Mouse (Mus musculus): ENCODE results near the gene Arhgap32.
"Not testable (repeated sequence)": the region's sequence is repeated elsewhere in the genome, so short reads cannot be mapped to it uniquely, and the experiment has no call there.

Arhgap32 gene

DNA sequence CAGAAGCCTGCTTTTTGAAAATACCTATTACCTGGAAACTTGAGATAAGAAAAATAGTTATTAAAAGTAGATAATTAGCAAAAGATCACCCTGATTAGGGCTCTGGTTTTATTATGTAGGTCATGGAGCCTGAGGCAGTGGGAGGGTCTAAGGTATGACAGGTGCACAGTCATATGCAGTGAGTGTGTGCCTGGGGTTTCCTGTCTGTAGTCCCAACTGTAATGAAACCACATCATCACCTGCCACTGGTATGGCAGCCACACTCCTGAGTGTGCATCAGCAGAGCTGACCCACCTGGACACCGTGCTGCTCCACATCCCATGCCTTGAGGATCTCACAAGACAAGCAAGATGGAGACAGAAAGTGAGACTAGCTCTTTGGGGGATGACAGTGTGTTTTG lies at the start of gene Arhgap32:
Gene Arhgap32, plus strand, starts transcription at position 351 of the 400 bp plus-strand sequence.
- DNase-seq, result no peak

DNA sequence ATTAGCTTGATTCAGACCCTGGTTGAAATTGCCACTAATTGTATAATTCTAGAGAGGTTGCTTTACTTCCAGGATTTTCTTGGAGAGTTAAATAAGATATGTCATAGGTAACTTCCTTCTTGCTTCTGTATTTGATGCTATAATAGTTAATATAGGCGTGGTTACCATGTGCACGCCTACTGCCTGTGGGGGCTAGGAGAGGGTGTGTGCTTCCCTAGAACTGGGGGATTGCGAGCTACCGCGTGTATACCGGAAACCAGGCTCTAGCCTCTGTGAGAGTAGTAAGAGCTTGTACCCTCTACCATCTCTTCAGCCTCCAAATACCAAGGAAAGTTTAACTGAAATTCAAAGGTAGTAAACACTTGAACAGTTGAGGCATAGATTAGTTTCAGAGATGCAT lies 43.2 kb upstream of the Arhgap32 start:
- DNase-seq, result no peak

DNA sequence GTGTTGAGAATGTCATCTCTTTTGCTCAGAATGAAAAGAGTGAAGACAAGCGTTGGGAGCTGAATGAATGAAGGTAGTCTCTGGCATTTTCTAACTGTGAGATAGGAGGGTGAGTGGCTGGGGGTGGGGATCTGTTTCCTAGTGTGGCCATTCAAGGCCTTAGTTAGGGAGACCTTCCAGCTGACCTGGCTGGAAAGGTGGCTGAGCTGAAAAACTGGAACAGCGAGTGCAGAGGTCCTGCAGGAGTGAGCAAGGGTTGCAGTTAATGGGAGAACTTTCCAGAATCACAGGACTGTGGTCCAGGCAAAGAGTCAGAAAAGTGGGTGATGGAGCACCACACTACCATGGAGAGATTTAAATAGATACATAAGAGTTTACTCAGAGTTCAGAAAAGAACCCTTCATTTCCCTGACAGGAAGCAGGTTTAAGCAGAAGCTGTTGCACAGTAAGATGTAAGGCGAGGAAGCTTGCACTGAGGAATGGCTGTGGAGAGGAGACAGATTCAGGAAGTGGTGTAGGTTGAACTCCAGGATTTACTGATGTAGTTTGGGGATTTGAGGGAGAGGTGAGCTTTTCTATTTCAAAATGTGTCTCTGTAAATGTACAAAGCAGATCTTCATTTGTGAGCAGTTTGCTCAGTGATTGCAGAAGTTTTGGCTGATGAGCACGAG lies 27.7 kb upstream of the Arhgap32 start:
- DNase-seq, result no peak

DNA sequence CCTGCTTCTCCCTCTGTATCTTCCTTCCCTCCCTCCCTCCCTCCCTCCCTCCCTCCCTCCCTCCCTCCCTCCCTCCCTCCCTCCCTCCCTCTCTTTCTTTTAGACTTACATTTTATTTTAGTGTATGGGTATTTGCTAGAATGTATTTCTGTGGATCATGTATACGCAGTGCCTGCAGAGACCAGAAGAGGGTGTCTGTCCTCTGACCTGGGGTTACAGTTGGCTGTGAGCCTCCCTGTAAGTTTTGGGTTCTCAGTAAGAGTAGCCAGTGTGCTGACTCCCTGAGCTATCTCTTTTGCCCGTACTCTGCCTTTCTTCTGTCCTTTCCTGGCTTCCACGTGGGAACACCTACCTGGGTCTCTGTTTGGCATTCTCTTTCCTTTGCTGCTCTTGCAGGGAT lies 27.1 kb upstream of the Arhgap32 start:
- DNase-seq, result no peak

DNA sequence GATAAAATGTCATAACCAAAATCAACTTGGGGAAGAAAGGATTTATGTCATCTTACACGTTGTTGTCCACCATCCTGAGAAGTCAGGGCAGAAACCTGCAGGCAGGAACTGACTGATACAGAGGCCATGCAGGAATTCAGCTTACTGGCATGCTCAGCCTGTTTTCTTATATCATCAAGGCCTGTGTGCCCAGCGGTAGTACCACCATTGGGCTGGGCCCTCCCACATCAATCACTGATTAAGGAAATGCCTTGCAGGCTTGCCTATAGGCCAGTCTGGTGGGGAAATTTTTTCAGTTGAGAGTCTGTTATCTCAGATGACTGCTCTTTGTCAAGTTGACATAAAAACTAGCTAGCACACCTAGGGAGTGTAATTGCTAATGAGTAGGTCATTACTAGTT lies 22.5 kb upstream of the Arhgap32 start:
- no peak for DNase-seq

DNA sequence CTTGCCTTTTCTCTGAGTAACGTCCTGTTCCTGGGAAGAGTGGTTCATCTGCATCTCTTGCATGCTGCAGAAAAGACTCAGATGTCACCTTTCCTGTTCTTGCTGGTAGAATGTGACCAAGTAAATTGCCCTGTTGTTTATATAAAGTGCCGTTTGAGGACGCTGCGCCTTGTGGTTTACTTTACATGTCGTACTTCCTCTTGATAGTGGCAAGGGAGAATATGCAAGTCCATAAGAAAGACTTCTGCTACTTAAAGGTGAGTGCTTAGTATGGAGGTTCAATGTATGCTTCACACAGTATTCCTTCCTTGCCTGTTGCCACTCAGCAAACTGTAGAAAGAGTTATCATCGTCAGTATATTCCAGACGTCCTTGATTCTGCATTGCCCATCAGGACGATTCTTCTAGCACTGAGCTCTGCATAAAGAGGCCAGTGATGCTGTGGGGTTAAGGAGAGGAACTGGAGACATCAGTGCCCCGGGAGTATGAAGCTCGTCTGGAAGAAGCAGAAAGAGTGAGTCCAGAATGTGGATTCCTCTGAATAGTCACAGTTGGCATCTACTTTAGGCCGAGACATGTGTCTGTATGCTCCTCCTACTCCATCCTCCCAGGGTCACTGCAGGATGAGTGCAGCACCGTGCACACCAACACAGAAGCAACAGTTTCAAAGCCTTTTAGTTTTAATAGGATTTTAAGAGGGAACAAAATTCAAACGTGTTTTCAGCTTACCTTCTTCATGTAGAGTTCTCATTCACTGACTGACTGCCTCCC lies 21.4 kb upstream of the Arhgap32 start:
- no peak for DNase-seq

DNA sequence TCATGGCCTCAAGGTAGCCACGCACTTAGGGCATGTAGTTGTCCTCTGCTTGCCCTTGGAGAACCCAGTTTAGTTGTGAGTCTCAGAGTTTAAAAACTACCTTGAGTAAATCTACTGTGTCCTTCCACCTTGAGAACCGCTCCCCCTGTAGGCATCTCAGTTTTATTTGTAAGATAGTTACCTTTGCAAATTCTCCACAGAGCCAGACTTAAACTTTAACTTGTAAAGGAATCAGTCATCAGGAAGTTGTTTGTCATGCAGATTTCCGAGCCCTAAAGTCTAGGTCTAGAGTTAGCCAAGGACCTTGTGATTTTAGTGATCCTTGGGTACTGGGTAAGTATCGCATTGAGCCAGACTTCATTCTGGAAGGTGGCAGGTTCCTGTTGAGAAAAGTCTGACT lies 20.4 kb upstream of the Arhgap32 start:
- DNase-seq, result no peak

DNA sequence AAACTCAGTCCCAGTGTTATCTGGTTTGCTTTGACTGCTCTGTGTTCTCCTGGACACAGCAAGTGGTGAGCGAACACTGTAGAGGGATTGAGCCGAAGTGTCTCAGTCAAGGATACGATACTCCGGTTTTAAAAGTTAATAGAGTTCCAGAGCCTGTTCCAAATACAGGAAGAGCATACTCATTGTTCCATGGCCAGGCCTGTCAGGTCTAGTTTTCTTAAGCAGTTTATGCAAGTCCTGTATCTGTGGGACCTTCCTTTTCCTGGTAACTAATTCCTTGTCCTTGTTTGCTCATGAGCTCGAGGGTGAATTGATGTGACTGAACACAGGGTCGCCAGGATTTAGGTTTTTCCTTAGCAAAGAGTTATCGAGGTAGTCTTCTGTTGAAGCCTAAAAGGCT lies 19.4 kb upstream of the Arhgap32 start:
- no peak for DNase-seq

DNA sequence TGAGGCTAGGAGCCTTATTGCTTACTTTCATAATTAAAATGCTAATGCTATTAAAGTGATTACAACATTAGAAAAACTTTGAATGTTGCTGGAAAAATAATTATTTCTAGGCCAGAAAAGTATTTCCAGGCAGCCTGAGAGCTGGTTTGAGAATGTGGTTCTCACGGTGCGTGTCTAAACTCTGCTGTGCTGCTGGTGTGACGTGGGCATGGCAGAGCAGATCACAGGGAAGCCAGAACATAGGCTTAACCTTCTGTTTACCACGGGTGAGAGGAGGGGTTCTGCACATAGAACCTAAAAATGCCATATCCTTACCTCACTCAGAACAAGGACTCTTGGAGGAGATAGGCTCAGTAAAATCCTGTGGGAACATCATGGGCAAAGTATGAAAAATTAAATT lies 18.8 kb upstream of the Arhgap32 start:
- DNase-seq, result no peak

DNA sequence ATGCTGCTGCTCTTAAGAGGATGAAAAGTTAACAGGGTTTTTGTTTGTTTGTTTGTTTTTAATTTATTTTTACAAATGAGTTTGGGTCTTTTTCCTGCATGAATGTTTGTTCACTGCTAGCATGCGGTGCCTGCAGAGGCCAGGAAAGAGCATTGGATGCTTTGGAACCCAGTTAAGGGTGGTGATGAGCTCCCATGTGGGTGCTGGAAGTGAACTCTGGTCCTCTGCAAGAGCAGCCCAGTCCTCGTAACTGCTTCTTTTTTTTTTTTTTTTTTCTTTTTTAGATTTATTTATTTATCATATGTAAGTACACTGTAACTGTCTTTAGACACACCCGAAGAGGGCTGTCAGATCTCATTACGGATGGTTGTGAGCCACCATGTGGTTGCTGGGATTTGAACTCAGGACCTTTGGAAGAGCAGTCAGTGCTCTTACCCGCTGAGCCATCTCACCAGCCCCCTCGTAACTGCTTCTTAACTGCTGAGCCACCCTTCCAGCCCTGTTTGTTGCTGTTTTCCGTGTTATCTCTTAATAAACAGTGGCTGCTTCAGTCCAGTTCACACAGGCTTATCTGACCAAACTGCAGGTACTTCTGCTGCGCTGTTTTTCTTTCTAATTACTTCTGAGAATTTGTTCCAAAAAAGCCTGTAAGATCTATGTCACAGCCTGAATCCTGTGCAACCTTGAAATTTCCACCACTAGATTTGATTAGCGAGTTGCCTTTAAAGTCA lies 17.3 kb upstream of the Arhgap32 start:
- no peak for DNase-seq

DNA sequence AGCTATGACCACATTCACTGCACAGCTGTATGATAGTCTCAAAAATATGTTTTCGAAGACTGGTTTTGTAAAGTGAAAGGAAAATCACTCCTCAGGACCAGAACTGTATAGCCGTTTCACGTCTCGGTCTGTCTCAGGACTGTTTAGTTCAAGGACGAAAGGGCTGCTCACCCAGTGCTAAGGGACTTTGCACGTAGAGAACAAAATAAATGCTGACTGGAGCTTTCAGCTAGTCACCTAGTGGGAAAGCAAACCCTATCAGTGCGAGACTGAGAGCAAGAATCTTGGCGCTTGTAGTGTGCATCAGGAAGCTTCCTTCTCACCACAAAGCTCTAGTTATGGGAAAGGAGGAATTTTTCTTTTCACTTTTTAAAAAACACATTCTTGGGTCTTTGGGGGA lies 15.4 kb upstream of the Arhgap32 start:
- DNase-seq, result no peak

DNA sequence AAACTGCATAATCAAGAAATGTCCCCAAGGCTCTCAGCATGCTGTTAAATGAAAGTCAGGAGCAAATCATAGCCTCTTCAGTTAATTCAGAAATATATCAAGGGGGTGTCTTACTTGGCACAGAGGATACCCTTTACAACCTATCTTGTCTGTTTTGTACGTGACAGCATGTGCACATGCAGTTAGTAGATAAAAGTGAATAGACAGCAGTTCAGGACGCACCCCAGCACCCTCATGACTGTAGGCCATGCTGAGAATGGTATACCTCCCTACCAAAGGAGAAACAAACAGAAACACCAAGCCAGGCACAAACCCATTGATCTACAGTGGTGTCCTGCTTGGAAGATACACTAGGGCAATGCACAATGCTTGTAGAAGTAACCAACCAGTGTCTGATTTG lies 14.4 kb upstream of the Arhgap32 start:
- DNase-seq, result no peak

DNA sequence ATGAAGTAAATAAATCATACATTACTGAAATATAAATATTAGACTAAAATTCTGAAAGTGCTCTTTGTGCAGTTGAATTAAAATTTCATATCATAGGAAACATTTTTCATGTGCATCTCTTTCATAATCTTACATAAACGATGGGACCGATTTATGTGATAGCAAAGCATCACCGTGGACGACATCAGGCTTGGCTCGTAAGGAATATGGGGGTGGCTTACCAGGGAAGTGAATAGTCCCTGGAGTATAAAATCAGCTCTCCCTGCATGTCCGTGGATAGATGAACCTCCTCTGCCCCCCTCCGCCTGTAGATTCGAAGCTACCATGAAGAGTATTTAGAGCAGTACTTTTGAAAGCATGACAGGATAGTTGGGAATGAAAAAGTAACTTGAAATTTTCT lies 11.3 kb upstream of the Arhgap32 start:
- DNase-seq, result peak; percentile 13

DNA sequence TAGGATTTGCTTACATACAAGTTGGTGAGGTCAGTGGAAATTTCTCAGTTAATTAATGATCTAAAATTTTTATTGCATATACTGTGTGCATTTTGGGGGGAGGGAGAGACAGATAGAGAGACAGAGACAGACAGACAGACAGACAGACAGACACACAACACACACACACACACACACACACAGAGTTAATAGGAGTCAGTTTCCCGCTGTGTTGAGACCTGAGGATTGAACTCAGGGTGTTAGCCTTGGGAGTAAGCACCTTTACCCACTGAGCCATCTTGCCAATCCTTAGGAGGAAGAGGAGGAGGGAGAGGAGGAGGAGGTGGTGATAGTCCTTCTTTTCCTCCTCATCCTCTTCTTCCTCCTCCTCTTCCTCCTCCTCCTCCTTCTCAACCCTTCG lies 5.6 kb upstream of the Arhgap32 start:
- no peak for DNase-seq

DNA sequence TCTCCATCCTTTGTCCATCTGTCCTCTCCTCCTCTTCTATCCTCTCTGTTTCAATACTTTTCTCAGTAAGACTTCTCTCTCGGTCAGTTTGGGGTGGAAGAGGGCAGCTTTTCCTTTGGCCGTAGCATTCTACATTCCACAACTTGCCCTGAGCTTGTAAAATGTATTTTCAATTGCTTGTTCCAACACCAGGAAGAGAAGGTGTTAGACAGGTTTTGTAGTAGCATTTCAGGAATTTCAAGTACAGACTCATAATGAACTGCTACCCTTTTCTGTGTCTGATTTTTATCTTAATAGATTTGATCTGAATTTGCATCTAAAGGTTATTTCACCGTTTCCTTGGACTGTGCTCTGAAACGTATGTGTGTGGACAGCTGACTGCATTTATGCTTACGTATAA lies 336 bp downstream of the Arhgap32 start:
- DNase-seq, result no peak

DNA sequence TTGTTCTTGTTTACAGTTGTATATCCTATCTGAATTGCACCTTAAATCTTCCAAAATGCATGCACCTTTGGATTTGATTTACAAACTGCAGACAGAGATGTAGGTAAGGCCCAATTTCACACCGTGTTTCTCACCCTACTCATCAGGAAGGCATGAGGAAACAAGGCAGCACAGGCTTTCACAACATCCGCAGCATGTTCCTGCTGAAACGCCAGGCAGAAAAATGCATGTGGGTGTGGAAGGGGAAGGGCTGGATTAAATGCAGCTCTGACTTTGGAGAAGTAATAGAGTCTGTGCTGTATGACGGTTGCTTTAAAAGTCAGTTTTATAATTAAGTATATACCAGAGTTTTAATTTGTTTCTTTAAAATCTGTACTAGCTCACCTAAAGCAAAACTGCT lies 1.9 kb downstream of the Arhgap32 start:
- DNase-seq, result peak; percentile 54

DNA sequence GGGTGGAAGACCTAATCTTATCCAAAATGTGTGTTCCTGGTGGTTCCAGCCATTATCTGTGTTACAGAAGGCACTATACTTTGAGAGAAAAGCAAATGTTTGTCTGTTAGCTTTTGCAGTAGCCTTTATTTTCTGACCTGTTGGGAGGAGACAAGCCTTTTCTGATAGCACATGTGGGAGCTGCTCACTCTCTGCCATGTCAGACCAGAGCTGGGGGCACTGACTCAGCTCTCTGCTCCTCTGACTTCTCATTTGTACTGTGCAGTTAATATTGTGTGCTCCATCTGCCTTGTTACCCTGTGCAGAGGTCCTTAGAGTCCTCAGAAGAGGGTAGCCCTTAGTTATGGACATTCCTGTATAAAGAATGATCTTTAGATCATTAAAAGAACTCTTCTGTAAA lies 2.5 kb downstream of the Arhgap32 start:
- DNase-seq, result no peak

DNA sequence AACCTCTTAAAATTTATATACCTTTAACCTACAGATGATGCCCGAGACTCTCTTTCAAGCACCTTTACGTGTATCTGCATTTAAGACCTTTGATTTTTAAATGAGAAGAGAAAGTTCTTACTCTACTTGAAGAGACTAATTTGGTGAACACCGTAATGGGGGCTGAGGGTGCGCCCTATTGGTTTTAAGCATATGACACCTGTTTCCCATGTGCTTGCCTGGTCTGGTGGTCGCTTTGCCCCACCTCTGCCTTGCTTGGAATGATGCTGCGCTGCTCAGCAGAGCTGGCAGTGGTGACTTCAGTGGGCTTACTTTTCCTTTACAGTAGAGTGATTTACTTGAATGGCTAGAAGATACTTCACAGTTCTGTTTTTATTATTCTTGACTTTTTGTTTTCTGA lies 3.6 kb downstream of the Arhgap32 start:
- no peak for DNase-seq

DNA sequence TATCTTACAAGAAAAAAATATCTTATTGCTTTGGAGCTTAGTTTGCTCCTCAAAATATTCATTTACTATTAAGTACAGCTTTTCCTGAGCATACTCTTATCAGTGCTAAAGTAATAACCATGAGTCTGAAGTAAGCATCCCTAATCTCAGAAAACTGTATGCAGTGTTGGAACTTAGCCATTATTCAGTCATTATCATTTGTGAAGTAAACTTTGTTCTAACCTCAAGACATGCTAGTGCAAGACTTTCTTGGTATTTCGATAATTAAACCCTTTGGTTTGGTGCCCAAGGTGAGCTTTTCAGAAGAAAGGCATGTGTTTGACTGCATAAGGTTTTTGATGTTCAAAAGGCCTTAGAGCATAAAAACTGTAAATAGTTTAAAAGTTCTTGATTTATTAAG lies 4.2 kb downstream of the Arhgap32 start:
- no peak for DNase-seq

DNA sequence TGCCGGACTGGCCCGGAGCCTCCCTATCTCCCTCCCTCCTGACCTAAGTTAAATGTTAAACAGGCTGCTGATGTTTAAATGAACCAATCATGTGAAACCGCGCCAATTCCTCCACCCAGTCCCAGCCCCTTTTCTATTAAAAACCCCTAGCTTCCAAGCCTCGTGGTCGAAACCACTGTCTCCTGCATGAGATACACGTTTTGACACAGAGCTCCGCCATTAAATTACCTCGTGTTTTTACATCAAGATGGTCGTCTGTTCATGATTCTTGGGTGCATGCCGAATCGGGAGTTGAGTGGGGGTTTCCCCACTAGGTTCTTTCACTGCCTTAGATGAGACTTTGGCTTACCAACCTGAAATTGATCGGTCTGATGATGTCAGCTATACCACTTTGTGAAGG lies 5.3 kb downstream of the Arhgap32 start:
- not testable (repeated sequence) for DNase-seq

DNA sequence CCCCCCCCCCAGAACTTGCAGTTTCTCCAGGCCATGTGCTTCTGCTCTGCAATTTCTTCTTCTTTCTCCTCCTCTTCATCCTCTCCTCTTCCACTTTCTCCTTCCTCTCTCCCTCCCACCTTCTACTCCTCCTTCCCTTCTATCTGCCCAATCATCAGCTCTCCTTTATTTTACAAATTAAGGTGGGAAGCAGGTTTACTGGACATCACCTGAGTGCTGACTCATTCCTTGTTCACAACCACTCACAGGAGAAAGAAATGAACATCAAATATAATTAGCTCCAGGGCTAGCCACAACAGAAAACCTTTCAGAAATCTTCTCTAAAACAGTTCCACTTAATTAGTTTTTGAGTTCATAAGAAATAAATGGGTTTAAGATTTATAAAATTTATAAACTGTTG lies 20.3 kb downstream of the Arhgap32 start:
- DNase-seq, result no peak

DNA sequence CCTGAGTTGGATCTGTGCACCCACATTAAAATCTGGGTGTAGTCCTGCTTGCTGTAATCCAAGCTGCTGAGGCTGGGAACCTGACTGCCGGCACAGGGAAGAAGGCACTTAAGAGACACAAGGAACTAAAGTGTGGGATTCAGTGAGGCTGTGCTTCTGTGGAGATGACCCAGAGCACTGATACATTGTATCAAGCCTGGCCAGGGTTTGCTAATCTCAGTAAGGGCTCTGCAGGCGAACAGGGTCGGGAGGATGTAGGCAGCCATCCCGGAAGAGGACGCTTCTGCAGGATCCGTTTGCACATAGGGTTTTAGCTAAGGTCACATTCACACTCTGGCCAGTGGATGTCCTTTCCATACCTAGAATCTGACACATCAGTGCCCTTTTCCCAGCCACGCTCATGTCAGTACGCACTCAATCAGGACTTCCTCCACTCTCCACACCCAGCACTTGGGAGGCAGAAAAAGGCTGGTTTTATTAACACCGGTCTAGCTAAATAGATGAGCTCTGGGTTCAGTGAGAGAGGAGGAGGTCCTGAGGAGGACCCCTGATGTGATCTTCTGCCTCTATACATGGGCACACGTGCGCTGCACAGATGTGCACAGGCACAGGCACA lies 20.9 kb downstream of the Arhgap32 start:
- no peak for DNase-seq

DNA sequence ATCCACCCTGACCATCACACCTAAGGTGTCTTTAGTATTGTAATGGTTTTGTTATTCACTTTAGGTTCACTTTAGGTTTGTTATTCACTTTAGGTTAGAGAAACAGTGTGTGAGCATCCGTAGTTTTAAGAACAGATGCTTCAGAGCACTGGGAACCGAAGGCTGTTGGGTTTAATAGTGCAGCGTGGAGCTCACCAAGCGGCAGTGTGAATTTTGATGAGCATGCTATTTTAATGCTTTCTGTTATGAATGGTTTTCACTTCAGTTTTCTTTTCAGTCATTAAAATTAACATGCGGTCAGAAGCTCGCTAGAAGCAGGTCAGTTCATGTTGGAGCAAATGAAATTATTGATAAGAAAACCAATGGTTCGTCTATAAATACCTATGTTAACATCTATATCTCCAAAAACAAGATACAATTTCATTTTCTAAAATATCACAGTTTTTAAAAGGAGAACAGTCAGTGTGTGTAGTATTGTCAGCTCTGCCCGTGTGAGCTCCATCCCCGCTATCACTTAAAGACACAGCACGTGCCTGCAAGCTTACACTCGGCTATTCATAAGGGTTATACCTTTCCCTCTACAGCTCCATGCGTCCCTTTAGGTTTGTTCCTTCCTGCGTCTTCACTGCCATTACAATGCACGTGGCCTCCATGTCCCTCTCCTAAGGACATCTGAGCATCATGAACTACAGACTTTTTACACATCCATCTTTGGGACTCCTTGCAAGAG lies 21.9 kb downstream of the Arhgap32 start:
- DNase-seq, result no peak
